ENCODE assay signal across 8 mouse cellular contexts in genomic region chr6:122602242-122602991, GRCm38 (mm10). TPM values are rescaled to one million over a fixed set of nuclear protein-coding genes. Genes with fewer than 3 reads are reported as not detected.
A peak's percentile ranks its signal among the peaks of the same experiment; 100 is the strongest.
DNase-seq lines count a peak whose midpoint lies in the region; ATAC-seq and TF ChIP-seq lines count a peak whose summit lies in the region.

TSS of gene Apobec1 (minus strand) at chr6:122602444.

- H3K27ac ChIP-seq in hindbrain, embryonic 10.5 days, result peak within 1 kb of the TSS; percentile 80
- peak within 1 kb of the TSS; percentile 80 for H3K27ac ChIP-seq in lung, postnatal 0 days (ENCODE audit: low read length)

- DNase-seq in MEL-GATA-1-ER (ENCODE audit: extremely low read depth, low read depth), result peak; percentile 84
- DNase-seq in cerebellum, adult 9-11 months, result peak; percentile 14
- peak; percentile 58 for DNase-seq in hindbrain, embryonic 10.5 days (ENCODE audit: low spot score)
- peak; percentile 69 for DNase-seq in layer of hippocampus, adult 9-11 months
- DNase-seq in lung, postnatal 0 days (ENCODE audit: low spot score), result peak; percentile 92
- peak; percentile 22 for DNase-seq in ovary, postnatal 10 days (ENCODE audit: low spot score)
- peak; percentile 72 to 79 for DNase-seq in thymus, postnatal 10 days (ENCODE audit: low spot score in 2 of 2)

- peak within 1 kb of the TSS; percentile 56 for H3K4me3 ChIP-seq in hindbrain, embryonic 10.5 days
- peak within 1 kb of the TSS; percentile 57 for H3K4me3 ChIP-seq in lung, postnatal 0 days (ENCODE audit: low read depth, low read length)

- no peak for TF ChIP-seq EP300 in lung, postnatal 0 days (IDR thresholded peaks at IDR 0.05)

- H3K36me3 ChIP-seq in hindbrain, embryonic 10.5 days, result no peaks in the 10 kb centered on the region
- H3K36me3 ChIP-seq in lung, postnatal 0 days (ENCODE audit: insufficient read depth, low read length), result no peaks in the 10 kb centered on the region

- TF ChIP-seq CTCF in lung, postnatal 0 days (IDR thresholded peaks at IDR 0.05), result no peak

- peak within 1 kb of the TSS; percentile 34; the same call in 1 of the 2 replicates for H3K9ac ChIP-seq in lung, postnatal 0 days (replicated peaks; ENCODE audit: low read depth)

- H3K4me2 ChIP-seq in lung, postnatal 0 days (replicated peaks; ENCODE audit: low read depth, low read length), result peak within 1 kb of the TSS; percentile 64

- 0 out of 2 replicates have a peak, but pooled peaks cover 8% of the 10 kb centered on the region for H3K4me1 ChIP-seq in hindbrain, embryonic 10.5 days (replicated peaks)
- no peaks in the 10 kb centered on the region for H3K4me1 ChIP-seq in lung, postnatal 0 days (ENCODE audit: insufficient read depth, low read depth, low read length)

- ATAC-seq in frontal cortex, adult (ENCODE audit: low TSS enrichment), result peak; percentile 99
- peak; percentile 86 for ATAC-seq in lung, postnatal 0 days

- WGBS in hindbrain, embryonic 10.5 days, result 10% methylated on average over 22 of the region's 22 CpGs
- WGBS in lung, postnatal 0 days, result 1% methylated on average over 22 of the region's 22 CpGs

- H3K27me3 ChIP-seq in hindbrain, embryonic 10.5 days (ENCODE audit: insufficient read depth, poor library complexity, severe bottlenecking), result no peaks in the 10 kb centered on the region
- no peaks in the 10 kb centered on the region for H3K27me3 ChIP-seq in lung, postnatal 0 days (replicated peaks; ENCODE audit: insufficient read depth, low read length)

- no peaks in the 10 kb centered on the region for H3K9me3 ChIP-seq in hindbrain, embryonic 10.5 days
- no peaks in the 10 kb centered on the region for H3K9me3 ChIP-seq in lung, postnatal 0 days (ENCODE audit: low read length)

RNA-seq across cellular contexts. Expression of gene Apobec1, which starts in this region (rescaled TPM):
- 1.1 and 2.1 TPM in 2 replicates for polyA plus RNA-seq in hindbrain, embryonic 10.5 days (2016; fragmentation: Nextera tagmentation; extraction: Ambion mirVana)
- polyA plus RNA-seq in lung, postnatal 0 days (2015; fragmentation: Nextera tagmentation; extraction: Ambion mirVana), result 8.9 and 9.5 TPM in 2 replicates

Comparison
In these comparisons a context has a peak if more than half of its experiments do, and no peak if none do; other contexts are left out.
1. Peak in every context shown above with its lines: DNase-seq, ATAC-seq, H3K4me3 ChIP-seq and H3K27ac ChIP-seq.
2. DNase-seq: peak in every context shown above with its lines; median percentile 92 in lung, postnatal 0 days; 84 in MEL-GATA-1-ER; 76 in thymus, postnatal 10 days; 69 in layer of hippocampus, adult 9-11 months; 58 in hindbrain, embryonic 10.5 days; 22 in ovary, postnatal 10 days; 14 in cerebellum, adult 9-11 months.